Mouse (Mus musculus): ENCODE data around the gene Nrp1.

DNA sequence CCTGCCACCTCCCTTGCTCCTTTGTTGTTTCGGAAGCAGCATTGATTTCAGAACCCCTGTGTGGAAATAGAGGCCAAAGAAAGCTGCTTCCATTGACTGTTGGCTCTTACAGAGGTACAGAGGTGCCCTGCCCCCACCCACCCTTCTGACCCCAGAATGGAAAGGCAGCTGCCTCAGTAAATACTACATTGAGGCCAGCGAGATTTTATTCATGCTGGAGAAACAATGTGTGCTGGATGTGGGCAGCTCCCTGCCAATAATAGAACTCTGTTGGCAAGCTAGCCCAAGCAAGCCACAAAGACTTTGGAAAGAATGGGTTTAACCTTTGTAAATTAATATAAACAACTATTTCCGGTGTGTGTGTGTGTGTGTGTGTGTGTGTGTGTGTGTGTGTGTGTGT is 24.8 kb downstream of the Nrp1 start:
- no peak for TF ChIP-seq POLR2A (IDR thresholded peaks at IDR 0.05; ENCODE audit: borderline replicate concordance, control insufficient read depth, low read depth, low read length)
- no peak for TF ChIP-seq CTCF (IDR thresholded peaks at IDR 0.05; ENCODE audit: control insufficient read depth, insufficient read depth, low read length)
